Mouse (Mus musculus): ENCODE results near the gene Myocd.

Myocd gene

GRCm38 (mm10) chr11:65214954-65215629 lies 54.7 kb downstream of the Myocd start:
- DNase-seq (ENCODE audit: low read depth, low spot score) = peak; percentile 41

GRCm38 (mm10) chr11:65213806-65214205 lies 56.0 kb downstream of the Myocd start:
- no peak for DNase-seq (ENCODE audit: low read depth, low spot score)

GRCm38 (mm10) chr11:65211701-65212100 lies 58.1 kb downstream of the Myocd start:
- DNase-seq (ENCODE audit: low read depth, low spot score) = no peak

DNA sequence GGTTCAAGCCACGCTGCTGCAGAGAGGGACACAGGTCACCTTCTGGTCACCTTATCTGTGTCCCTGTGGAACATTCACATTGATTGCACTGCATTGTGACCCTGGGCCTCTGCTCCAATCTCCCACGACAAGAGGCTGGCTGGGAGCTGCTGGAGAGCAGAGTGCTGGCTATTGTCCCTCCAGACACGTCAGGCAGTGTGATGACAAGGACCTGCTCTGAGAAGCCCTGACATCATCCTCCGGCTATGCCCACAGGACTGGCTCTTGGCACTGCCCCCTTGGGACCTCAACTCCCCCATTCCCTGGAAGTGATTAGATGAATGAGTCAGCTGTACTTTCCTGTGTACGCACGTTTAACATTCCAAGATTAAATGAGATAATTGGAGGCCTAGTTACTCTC lies 60.3 kb downstream of the Myocd start:
- no peak for DNase-seq (ENCODE audit: low read depth, low spot score)

DNA sequence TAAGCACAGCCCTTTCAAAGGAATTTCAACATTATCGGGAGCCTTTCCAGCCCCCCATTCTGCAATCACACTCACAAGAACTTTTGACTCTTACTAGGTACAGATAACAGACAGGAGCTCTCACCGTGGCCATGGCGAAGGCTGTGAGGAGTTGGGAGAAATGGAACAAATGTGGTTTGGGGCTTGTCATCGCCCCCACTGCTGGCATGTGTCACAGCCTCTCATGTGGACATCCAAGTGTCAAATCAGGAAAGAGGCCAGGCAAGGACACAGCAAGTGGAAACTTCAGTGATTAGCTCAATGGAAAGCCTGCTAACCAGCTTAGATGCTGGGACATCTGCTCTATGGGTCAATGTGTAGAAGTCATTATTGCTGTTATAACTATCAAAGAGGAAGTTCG lies 64.5 kb downstream of the Myocd start:
- no peak for DNase-seq (ENCODE audit: low read depth, low spot score)

DNA sequence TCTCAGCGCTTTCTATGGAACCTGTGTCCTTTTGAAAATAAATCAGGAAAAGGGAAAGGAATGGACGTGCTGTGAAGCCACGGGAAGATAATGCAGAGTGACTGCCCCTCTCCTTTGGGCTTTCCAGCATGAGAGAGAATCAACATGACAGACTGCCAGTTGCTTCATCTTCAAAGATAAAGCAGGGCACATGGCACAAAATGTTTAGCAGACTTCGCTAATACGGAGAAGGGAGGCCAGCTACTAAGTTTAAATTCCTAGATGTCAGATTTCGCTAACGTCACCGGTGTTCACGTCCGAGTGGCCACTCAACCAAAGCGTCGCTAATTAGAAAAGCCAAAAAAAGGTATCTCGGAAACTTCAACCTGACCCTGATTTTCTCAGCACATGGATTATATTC lies 65.1 kb downstream of the Myocd start:
- no peak for DNase-seq (ENCODE audit: low read depth, low spot score)

GRCm38 (mm10) chr11:65203020-65203419 lies 66.8 kb downstream of the Myocd start:
- DNase-seq (ENCODE audit: low read depth, low spot score) = no peak

DNA sequence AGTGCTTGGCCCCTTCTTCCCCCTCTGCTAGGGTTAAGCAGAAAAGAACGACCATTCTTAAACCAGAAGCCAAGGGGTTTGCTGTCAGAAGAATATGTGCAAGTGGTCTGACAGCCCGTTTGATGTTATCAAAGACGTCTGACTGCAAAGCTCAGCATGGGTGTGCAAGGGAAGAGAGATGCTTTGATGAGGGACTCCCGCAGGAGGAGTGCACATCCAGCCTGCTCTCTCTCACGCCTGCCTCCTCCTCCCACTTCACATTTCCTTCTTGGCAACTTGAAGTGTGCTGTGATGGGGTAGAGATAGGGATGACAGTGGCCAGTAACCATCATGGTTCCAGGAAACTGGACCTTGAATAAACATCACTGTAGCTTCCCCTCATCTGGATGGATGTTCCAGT lies 67.6 kb downstream of the Myocd start:
- DNase-seq (ENCODE audit: low read depth, low spot score) = no peak

DNA sequence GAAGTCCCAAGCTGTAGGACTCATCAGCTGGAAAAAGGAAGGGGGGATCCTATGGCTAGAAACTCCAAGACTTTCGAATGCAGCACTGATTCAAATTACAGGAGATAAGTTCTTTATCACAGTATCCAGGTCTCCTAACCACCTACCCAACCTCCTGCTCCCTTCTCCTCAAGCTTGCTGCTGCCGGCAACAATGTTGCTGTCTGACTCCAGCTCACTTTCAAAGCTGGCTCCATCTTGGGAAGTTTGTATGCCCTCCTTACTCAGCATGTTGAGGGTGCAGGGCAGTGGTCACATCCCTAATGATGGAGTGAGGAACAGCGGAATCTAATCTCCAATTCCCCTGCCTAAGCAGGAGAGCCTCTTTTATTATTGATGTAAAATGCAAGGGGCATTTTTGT lies 71.8 kb downstream of the Myocd start:
- DNase-seq (ENCODE audit: low read depth, low spot score) = no peak

- DNase-seq (ENCODE audit: low read depth, low spot score) = peak; percentile 63
Measured at GRCm38 (mm10) chr11:65197280-65197679, 72.5 kb downstream of the Myocd start.

- no peak for DNase-seq (ENCODE audit: low read depth, low spot score)
Measured at GRCm38 (mm10) chr11:65186974-65187373, 82.8 kb downstream of the Myocd start.

DNA sequence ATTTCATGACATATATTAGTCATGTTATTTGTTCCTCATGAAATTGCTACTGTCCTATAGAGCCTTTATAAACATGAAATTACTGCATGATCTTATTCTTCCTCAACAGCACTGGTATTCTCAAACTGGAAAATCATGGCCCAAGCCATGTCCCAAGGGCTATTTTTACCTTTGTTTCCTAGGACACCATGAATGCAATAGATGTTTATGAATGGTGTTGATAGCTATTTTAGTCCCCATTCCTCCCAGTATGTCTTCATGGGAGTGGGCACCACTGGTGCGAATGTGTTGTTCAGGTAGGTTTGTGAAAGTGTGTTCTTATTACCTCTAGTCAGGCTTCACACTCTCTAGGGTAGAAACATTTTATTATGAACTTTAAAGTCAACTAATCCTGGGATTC lies 84.7 kb downstream of the Myocd start:
- DNase-seq (ENCODE audit: low read depth, low spot score) = no peak

DNA sequence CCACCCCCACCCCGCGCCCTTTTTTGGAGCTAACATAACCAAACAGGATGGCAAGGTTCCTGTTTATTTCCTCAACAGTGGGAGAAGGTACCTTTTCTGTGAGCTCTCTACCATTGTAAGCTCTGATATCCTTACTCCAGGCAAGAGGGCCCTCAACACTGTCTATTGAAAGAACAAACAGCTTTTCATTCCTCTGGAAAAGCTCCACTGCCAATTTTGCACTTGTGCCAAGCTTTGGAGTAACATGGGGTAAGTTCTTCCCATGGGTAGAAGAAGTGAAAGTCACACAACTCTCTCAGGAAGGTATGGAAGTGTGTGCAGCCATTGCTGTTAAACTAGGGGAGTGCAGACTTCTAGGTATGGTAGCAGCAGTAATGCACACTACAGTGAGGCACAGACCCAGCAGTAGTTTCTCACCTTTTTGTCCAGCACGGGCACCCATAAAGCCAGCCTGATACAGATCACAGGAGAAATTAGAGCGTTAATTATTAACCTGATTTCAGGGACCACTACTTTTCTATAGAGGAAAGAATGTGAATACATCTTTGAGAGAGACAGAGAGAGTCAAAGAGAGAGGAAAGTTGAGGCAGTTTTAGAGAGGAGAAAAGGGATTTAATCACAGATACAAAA lies 99.6 kb downstream of the Myocd start:
- no peak for DNase-seq (ENCODE audit: low read depth, low spot score)

- DNase-seq (ENCODE audit: low read depth, low spot score) = peak; percentile 78
Measured at GRCm38 (mm10) chr11:65162767-65163120, 107.0 kb downstream of the Myocd start, which contains the start of gene Arhgap44. Gene Arhgap44 (minus strand): TSS chr11:65162961.

- DNase-seq (ENCODE audit: low read depth, low spot score) = peak; percentile 69
Measured at GRCm38 (mm10) chr11:65161881-65162766, 107.7 kb downstream of the Myocd start.

DNA sequence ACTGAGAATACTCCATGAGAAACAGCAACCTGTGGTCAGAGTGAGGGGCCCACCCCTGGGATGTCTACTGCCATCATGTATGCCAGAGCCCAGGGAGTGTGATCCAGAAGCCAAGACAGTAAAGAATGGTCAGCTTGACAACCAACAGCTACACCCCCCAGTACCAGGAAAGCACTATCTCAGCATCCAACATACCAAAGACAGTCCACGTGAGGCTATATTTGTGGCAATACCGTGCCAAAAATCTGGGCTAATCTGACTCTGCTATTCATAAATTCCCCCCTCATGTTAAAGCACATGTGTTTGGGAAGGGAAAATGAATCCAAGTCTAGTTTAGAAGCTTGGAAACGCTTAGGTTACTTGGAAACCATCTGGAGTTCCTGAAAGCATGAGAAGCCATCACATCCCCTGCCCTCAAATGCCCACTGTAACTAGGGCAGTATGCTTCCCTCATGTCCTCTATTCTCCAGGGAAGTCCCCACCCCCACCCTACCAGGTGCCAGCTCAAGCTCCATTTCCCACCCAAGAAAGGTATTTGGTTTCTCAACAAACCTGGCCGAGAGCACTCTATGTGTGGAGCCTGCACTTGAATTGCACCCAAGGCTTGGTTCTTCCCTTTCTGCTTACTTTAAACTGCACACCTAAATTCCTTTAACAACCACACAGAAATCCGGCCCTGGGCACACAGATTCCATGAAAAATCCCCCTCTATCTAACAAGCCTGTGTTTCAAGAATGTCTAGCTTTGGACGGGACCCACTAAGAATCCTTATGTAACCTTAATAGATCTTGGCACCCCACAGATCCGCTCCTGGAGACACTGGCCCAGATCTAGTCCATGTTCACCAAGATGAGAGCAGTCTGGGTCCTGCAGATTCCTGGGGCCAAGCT lies 108.6 kb downstream of the Myocd start:
- no peak for DNase-seq (ENCODE audit: low read depth, low spot score)

DNA sequence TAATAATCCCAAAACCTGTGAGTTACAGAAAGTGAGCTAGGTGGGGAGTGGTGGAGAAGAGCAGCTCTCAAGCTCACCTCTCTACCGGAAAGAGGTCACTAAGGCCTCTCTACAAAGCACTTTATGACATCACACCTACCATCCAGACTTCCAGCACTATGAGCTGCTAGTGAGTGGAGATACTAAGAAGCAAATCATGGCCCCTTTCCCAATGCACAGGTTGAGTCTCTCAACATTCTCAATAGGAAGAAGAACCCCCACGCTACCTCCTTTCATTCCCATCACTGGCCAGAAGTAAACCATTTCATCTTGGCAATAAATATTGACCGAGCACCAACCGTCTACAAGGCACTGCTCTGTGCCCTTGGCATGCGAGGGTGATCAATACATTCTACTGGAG lies 110.0 kb downstream of the Myocd start, which contains the start of gene 1700086D15Rik:
Gene 1700086D15Rik, minus strand, starts transcription at position 101 of the 400 bp plus-strand sequence.
- no peak for DNase-seq (ENCODE audit: low read depth, low spot score)

GRCm38 (mm10) chr11:65158658-65158990 lies 111.2 kb downstream of the Myocd start:
- DNase-seq (ENCODE audit: low read depth, low spot score) = no peak

- peak; percentile 85 for DNase-seq (ENCODE audit: low read depth, low spot score)
Measured at GRCm38 (mm10) chr11:65157966-65158657, 111.7 kb downstream of the Myocd start.

DNA sequence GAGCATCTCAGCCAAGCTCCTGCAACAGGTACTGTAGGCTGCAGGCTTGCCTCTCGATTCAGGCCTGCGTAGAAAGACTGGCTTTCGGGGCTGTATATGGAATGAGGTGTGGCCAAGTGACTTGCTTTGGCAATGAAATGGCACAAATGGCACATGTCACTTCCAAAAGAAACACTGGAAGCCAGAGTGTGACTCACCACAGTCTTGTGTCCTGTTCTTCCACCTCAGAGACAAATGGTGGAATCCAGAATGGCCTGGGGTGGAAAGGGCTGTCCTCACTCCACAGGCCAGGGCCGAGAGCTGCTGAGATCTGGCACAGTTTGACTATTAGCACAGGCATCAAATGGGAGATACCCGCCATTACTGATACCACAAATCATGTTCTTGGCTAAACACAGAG lies 116.8 kb downstream of the Myocd start:
- no peak for DNase-seq (ENCODE audit: low read depth, low spot score)

GRCm38 (mm10) chr11:65148441-65148840 lies 121.3 kb downstream of the Myocd start:
- DNase-seq (ENCODE audit: low read depth, low spot score) = no peak
